ENCODE assay signal across 14 mouse cellular contexts in the genomic region with DNA sequence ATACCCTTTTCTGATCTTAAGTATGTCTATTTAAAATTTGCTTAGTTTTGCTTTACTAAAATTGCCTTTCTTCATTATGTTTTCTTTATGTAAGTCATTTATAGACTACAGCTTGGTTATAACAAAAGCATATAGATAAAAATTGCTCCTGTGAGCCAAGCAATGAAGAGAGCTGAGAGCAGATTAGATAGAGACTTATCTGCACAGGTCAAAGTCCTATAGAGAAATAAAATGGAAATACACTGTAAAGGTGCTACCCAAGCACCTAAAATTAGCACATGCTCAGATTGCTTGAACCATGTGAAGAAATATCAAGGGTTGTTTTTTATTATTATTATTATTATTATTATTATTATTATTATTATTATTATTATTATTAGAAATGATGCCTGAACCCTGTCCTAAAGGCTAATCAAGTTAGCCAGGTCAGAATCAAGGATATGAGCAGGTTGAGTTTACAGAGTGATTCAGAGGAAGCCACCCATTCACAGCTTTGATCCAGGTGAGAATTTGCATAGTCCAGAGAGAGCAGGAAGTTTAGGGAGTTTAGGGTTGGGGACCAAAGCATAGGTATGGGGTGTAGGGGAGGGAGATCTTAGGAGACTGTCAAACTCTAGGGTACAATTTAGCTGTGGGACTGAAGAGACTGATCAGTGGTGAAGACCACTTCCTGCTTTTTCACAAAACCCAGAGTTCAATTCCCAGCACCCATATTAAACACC. TPM values are rescaled to one million over a fixed set of nuclear protein-coding genes. Genes with fewer than 3 reads are reported as not detected.
"Had no signal": no experiment of that assay in that cellular context is flagged by ENCODE, and none has a peak within 500 bp of the region (broad histone marks: within the 10 kb centered on the region; RNA-seq: fewer than 3 reads in every experiment).

No protein-coding gene starts in this region.

- H3K9me3 ChIP-seq: liver, embryonic 15.5 days; midbrain, embryonic 13.5 days; midbrain, embryonic 15.5 days; neural tube, embryonic 12.5 days had no signal

- H3K4me2 ChIP-seq: liver, embryonic 15.5 days; lung, embryonic 14.5 days; midbrain, embryonic 11.5 days; midbrain, embryonic 13.5 days; midbrain, embryonic 15.5 days; neural tube, embryonic 12.5 days had no signal

- H3K27ac ChIP-seq: liver, embryonic 15.5 days; midbrain, embryonic 13.5 days; midbrain, embryonic 15.5 days; neural tube, embryonic 12.5 days had no signal

- H3K36me3 ChIP-seq: liver, embryonic 15.5 days; midbrain, embryonic 13.5 days; midbrain, embryonic 15.5 days; neural tube, embryonic 12.5 days had no signal

- H3K4me3 ChIP-seq: liver, embryonic 15.5 days; midbrain, embryonic 13.5 days; midbrain, embryonic 15.5 days; neural tube, embryonic 12.5 days had no signal

- DNase-seq: liver, postnatal 0 days; lung, embryonic 14.5 days; lung, postnatal 10 days; lung, postnatal 4 days; right cerebral cortex, postnatal 14 days; spleen, adult 18-20 months; thymus, adult 18-20 months; thymus, postnatal 14 days; thymus, postnatal 36 days had no signal

- H3K4me1 ChIP-seq: liver, embryonic 15.5 days; midbrain, embryonic 13.5 days; midbrain, embryonic 15.5 days; neural tube, embryonic 12.5 days had no signal

- H3K9ac ChIP-seq: liver, embryonic 15.5 days; liver, postnatal 0 days; lung, embryonic 14.5 days; midbrain, embryonic 13.5 days; midbrain, embryonic 15.5 days; neural tube, embryonic 12.5 days had no signal

- H3K27me3 ChIP-seq: liver, embryonic 15.5 days; midbrain, embryonic 13.5 days; midbrain, embryonic 15.5 days; neural tube, embryonic 12.5 days had no signal

- ATAC-seq: liver, postnatal 0 days; midbrain, embryonic 13.5 days; midbrain, embryonic 15.5 days had no signal

RNA-seq across cellular contexts. Expression of a gene that starts 54.7 kb away (rescaled TPM):
- polyA plus RNA-seq: lung, embryonic 14.5 days had no signal
